Mouse (Mus musculus): Measurements from ENCODE around the gene Vwa2.

DNA sequence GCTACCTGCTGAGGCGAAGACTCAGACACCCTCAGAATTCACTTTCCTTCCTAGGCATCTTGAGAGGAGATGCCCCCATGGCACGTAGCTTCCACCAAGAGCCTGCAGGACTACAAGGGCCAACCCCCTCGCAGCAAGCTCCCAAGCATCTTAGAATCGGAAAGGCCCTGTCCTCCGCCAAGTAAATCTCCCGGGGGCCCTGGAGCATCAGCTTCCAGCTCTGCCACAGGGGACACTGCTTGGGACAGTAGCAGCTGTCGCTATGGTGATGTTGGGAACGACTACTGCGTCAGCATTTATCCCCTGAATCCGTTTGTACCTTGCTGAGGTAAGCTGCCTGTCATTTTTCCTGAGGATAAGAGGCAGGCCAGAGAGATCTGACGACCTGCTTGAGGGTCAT lies 36.5 kb downstream of the Vwa2 start:
- TF ChIP-seq USF1 (IDR thresholded peaks at IDR 0.05; ENCODE audit: low read depth, low read length) (no peak), POLR2A (IDR thresholded peaks at IDR 0.05; ENCODE audit: control insufficient read depth in 1 of 2, insufficient read depth in 1 of 2, low read depth in 1 of 2, low read length in 2 of 2, poor library complexity in 1 of 2) (no peak)

Data from MEL (cell line).